Mouse (Mus musculus) embryonic facial prominence, embryonic 12.5 days (tissue): ENCODE results near the gene Ruvbl1. TPM values are rescaled to one million over a fixed set of nuclear protein-coding genes. Genes with fewer than 3 reads are reported as not detected.

Source experiments
- ATAC-seq: fragments of 200-750 bp; cut with Nextera tagmentation; 2 replicates; pipeline ENCODE4 v1.8.0; 2017; ENCODE audit not compliant: insufficient number of reproducible peaks, insufficient read depth, low FRiP score, low TSS enrichment
- H3K27ac ChIP-seq: fragments of 300-500 bp; sonication (generic); 2 replicates; pipeline ENCODE4 v1.5.1; 2016; ENCODE audit warnings: mild to moderate bottlenecking
- H3K27me3 ChIP-seq: fragments of 300-500 bp; sonication (generic); 2 replicates; pipeline ENCODE4 v1.6.1; 2016; ENCODE audit warnings: mild to moderate bottlenecking, moderate library complexity
- H3K36me3 ChIP-seq: fragments of 300-500 bp; sonication (generic); 2 replicates; pipeline ENCODE4 v1.6.1; 2016; ENCODE audit warnings: mild to moderate bottlenecking
- H3K4me1 ChIP-seq: fragments of 300-500 bp; sonication (generic); 2 replicates; pipeline ENCODE4 v1.6.1; 2016
- H3K4me2 ChIP-seq: fragments of 300-500 bp; sonication (generic); replicated peaks from 2 replicates; pipeline ENCODE4 v1.6.1; 2016; ENCODE audit warnings: mild to moderate bottlenecking, moderate library complexity
- H3K4me3 ChIP-seq: fragments of 300-500 bp; sonication (generic); 2 replicates; pipeline ENCODE4 v1.5.1; 2016; ENCODE audit warnings: mild to moderate bottlenecking
- H3K9ac ChIP-seq: fragments of 300-500 bp; sonication (generic); 2 replicates; pipeline ENCODE4 v1.6.1; 2016; ENCODE audit warnings: mild to moderate bottlenecking, moderate library complexity
- H3K9me3 ChIP-seq: fragments of 300-500 bp; sonication (generic); 2 replicates; pipeline ENCODE4 v1.6.1; 2016; ENCODE audit warnings: mild to moderate bottlenecking, moderate library complexity
- WGBS: fragments of 180-500 bp; shearing (Covaris S2); methylation state at CpG from one replicate; pipeline ENCODE4 v1.1.7; 2016; 5-methylcytosine and 5-hydroxymethylcytosine counted together
- polyA plus RNA-seq: library from polyadenylated mRNA; unstranded; fragments of >200 nt; fragmentation: Nextera tagmentation; extraction: Ambion mirVana; gene quantifications from 2 replicates; pipeline ENCODE4 v1.2.1, GENCODE M21; 2016

The Ruvbl1 gene
- polyA plus RNA-seq, 1 experiment from 2014 or later = 154 TPM

GRCm38 (mm10) chr6:88500405-88500767, 35.2 kb downstream of the Ruvbl1 start:
- peak overlapping the region; percentile 68; the same call in 1 of the 2 replicates for H3K9ac ChIP-seq
- H3K4me1 ChIP-seq = 0 out of 2 replicates have a peak, but pooled peaks cover 5% of the 10 kb centered on the region
- ATAC-seq = no peak
- H3K4me2 ChIP-seq = peak overlapping the region; percentile 97
- no peaks in the 10 kb centered on the region for H3K9me3 ChIP-seq
- H3K27ac ChIP-seq = no peak overlapping the region
- peak overlapping the region; percentile 57 for H3K4me3 ChIP-seq
- no peaks in the 10 kb centered on the region for H3K27me3 ChIP-seq
- 6% methylated on average over 3 of the region's 3 CpGs for WGBS
- peaks cover 54% of the 10 kb centered on the region for H3K36me3 ChIP-seq

GRCm38 (mm10) chr6:88502030-88502970, 37.1 kb downstream of the Ruvbl1 start:
- H3K4me1 ChIP-seq = 0 out of 2 replicates have a peak, but pooled peaks cover 5% of the 10 kb centered on the region

DNA sequence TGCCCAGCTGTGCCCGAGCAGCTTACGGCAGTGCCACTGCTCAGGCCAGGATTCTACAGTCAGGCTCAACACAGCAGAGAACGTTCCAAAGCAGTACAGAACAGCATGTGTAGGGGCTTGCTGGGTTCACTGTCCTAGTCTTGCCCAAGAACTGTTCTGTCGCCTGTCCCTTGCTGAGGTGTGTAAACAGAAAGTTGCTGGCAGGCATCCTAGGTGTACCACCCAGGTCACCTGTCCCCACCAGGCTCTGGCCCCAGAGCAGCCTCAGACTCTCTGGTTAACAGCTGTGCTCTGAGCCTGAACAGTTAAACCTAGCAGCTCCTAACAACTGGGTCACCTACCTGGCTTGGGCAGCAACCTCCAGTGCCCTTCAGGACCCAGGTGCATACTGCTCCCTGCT, 37.8 kb downstream of the Ruvbl1 start:
- Histone ChIP-seq H3K27ac (no peak overlapping the region), H3K4me1 (0 out of 2 replicates have a peak, but pooled peaks cover 5% of the 10 kb centered on the region), H3K4me3 (no peak overlapping the region), H3K36me3 (peaks cover 60% of the 10 kb centered on the region), H3K9ac (no peak overlapping the region), H3K4me2 (no peak overlapping the region), H3K27me3 (no peaks in the 10 kb centered on the region), H3K9me3 (no peaks in the 10 kb centered on the region)
- no peak for ATAC-seq
- WGBS = 90% methylated on average over 4 of the region's 4 CpGs

More at GRCm38 (mm10) chr6:88502030-88502970, 37.1 kb downstream of the Ruvbl1 start:
- no peak overlapping the region for H3K4me3 ChIP-seq
- H3K27ac ChIP-seq = no peak overlapping the region
- H3K4me2 ChIP-seq = no peak overlapping the region
- 75% methylated on average over 13 of the region's 13 CpGs for WGBS
- no peak for ATAC-seq
- peaks cover 59% of the 10 kb centered on the region for H3K36me3 ChIP-seq
- no peaks in the 10 kb centered on the region for H3K9me3 ChIP-seq
- no peak overlapping the region for H3K9ac ChIP-seq
- no peaks in the 10 kb centered on the region for H3K27me3 ChIP-seq

GRCm38 (mm10) chr6:88513984-88514383, 48.8 kb downstream of the Ruvbl1 start:
- no peak for ATAC-seq
- no peak overlapping the region for H3K4me2 ChIP-seq
- H3K36me3 ChIP-seq = peaks cover 69% of the 10 kb centered on the region
- no peak overlapping the region for H3K27ac ChIP-seq
- H3K9ac ChIP-seq = no peak overlapping the region
- H3K4me3 ChIP-seq = no peak overlapping the region
- H3K27me3 ChIP-seq = no peaks in the 10 kb centered on the region
- H3K4me1 ChIP-seq = peaks cover 9% of the 10 kb centered on the region
- 86% methylated on average over 8 of the region's 8 CpGs for WGBS
- H3K9me3 ChIP-seq = no peaks in the 10 kb centered on the region

GRCm38 (mm10) chr6:88514546-88514945, 49.3 kb downstream of the Ruvbl1 start:
- peaks cover 13% of the 10 kb centered on the region for H3K4me1 ChIP-seq
- no peak overlapping the region for H3K27ac ChIP-seq
- peaks cover 65% of the 10 kb centered on the region for H3K36me3 ChIP-seq
- H3K27me3 ChIP-seq = no peaks in the 10 kb centered on the region
- no peak for ATAC-seq
- H3K4me3 ChIP-seq = no peak overlapping the region
- no peaks in the 10 kb centered on the region for H3K9me3 ChIP-seq
- no peak overlapping the region for H3K9ac ChIP-seq
- no peak overlapping the region for H3K4me2 ChIP-seq
- WGBS = 94% methylated on average over 4 of the region's 4 CpGs

DNA sequence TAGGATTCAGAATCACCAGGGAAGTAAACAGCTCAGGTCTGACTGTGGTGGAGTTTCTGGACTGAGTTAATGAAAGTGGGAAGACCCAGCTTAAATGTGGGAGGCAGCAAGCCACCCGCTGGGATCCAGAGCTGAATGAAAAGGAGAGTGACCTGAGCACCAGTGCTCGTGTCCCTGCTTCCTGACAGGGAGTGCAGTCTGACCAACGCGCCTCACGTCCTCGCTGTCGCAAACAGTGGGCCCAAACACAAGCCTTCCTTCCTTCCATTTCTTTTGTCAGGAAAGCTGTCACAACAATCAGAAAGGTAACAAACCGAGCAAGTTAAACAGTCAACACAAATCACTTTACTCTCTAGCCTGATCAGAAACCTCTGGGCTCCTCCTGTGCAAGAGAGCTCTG, 50.8 kb downstream of the Ruvbl1 start:
- H3K36me3 ChIP-seq = peaks cover 50% of the 10 kb centered on the region

GRCm38 (mm10) chr6:88516667-88517066, 51.5 kb downstream of the Ruvbl1 start:
- 0 out of 2 replicates have a peak overlapping the region, but pooled peaks have one; percentile 16 for H3K4me3 ChIP-seq

More for the DNA sequence above, 50.8 kb downstream of the Ruvbl1 start:
- Histone ChIP-seq H3K27me3 (no peaks in the 10 kb centered on the region), H3K4me3 (no peak overlapping the region), H3K9me3 (no peaks in the 10 kb centered on the region), H3K4me2 (no peak overlapping the region), H3K27ac (no peak overlapping the region), H3K9ac (no peak overlapping the region), H3K4me1 (peaks cover 14% of the 10 kb centered on the region)
- no peak for ATAC-seq
- WGBS = 92% methylated on average over 8 of the region's 8 CpGs

DNA sequence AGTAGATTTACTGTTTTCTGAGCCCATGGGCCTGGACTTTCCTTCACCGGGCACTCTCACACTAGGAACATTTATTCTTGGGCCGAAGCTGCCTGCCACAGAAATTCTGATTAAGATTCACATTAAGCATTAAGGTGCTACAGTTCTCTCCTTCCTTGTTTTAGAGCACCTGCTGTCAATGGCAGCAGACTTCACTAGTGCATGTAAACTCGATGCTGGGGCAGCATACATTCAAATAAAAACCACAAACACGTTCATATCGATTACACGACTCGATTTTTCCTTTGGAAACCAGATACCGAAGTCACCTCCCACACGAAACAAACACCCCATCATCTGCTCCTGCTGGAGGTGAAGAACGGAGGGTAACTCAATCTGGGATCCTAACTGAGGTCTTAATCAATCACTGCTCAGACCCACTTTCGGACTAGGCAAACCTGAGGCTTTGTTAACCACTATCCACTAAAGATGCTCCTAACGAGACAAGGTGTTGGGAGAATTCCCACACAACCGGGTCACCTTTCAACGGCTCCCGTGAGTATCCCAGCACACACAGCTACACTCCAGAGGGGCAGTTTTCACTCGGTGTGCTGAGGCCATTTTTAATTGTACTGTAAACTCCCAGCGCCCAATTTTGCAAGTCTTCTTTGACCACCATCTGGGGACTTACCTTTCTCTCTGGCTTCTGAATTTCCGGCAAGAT, 52.6 kb downstream of the Ruvbl1 start:
- H3K9me3 ChIP-seq = no peaks in the 10 kb centered on the region
- peak overlapping the region; percentile 74 for H3K27ac ChIP-seq
- peak overlapping the region; percentile 93 for H3K4me3 ChIP-seq
- peak overlapping the region; percentile 61 for H3K4me2 ChIP-seq
- H3K36me3 ChIP-seq = peaks cover 32% of the 10 kb centered on the region
- no peak for ATAC-seq
- H3K4me1 ChIP-seq = peaks cover 14% of the 10 kb centered on the region
- no peaks in the 10 kb centered on the region for H3K27me3 ChIP-seq
- 11% methylated on average over 18 of the region's 18 CpGs for WGBS
- H3K9ac ChIP-seq = peak overlapping the region; percentile 90

More at GRCm38 (mm10) chr6:88516667-88517066, 51.5 kb downstream of the Ruvbl1 start:
- no peak overlapping the region for H3K27ac ChIP-seq
- H3K9me3 ChIP-seq = no peaks in the 10 kb centered on the region
- ATAC-seq = no peak
- peak overlapping the region; percentile 54 for H3K9ac ChIP-seq
- H3K4me1 ChIP-seq = peaks cover 14% of the 10 kb centered on the region
- peaks cover 43% of the 10 kb centered on the region for H3K36me3 ChIP-seq
- WGBS = 80% methylated on average over 5 of the region's 5 CpGs
- peak overlapping the region; percentile 61 for H3K4me2 ChIP-seq
- no peaks in the 10 kb centered on the region for H3K27me3 ChIP-seq

- Histone ChIP-seq H3K4me2 (peak within 1 kb of the TSS; percentile 81), H3K27ac (peak within 1 kb of the TSS; percentile 74), H3K27me3 (no peaks in the 10 kb centered on the region), H3K4me1 (peaks cover 14% of the 10 kb centered on the region), H3K9me3 (no peaks in the 10 kb centered on the region), H3K36me3 (peaks cover 26% of the 10 kb centered on the region), H3K9ac (peak within 1 kb of the TSS; percentile 90), H3K4me3 (peak within 1 kb of the TSS; percentile 93)
- peak; percentile 95 for ATAC-seq
- WGBS = under 1% methylated on average over 80 of the region's 80 CpGs
Measured at GRCm38 (mm10) chr6:88518404-88519263, 53.4 kb downstream of the Ruvbl1 start, which contains the start of gene Sec61a1. Gene Sec61a1 (minus strand): TSS chr6:88518905.

DNA sequence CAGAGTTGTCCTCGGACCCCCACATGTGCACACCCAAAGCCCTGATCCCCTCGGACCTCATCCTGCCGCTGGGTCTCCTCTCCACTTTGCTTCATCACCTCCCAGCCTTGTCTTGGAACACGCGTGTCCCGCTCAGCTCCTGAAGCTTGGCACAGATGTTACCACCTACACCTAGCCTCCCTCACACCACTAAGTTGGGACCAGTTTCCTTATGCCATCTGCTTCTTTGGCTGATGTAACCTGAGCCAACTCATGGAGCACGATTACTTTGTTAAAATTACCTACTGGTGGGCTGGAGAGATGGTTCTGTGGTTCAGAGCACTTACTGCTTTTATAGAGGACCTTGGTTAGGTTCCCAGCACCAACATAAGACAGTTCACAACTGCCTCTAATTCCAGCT, 56.6 kb downstream of the Ruvbl1 start:
- ATAC-seq = no peak
- Histone ChIP-seq H3K4me1 (peaks cover 11% of the 10 kb centered on the region), H3K27me3 (no peaks in the 10 kb centered on the region), H3K4me3 (no peak overlapping the region), H3K4me2 (no peak overlapping the region), H3K9me3 (no peaks in the 10 kb centered on the region), H3K9ac (no peak overlapping the region), H3K36me3 (no peaks in the 10 kb centered on the region), H3K27ac (no peak overlapping the region)
- WGBS = 83% methylated on average over 7 of the region's 7 CpGs

DNA sequence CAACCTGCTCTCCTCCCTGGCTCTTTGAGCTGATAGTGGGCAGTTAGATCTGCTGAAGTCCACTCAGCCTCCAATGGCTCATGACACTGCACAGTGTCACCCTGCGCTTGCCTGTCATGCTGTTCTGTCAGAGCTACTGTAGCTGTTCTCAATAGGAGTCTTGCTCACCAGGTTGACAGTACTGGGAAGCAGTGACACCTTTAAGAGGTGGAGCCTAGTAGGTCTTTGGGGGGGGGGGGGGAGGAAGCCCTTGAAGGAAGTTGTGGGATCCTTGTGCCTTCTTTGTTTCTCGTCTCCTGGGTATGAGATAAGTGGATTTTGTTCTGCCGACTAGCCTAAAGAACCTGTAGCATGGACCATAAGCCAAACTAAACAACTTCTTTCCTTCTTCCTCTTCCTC, 57.4 kb downstream of the Ruvbl1 start:
- no peak for ATAC-seq
- H3K9ac ChIP-seq = no peak overlapping the region
- no peaks in the 10 kb centered on the region for H3K27me3 ChIP-seq
- H3K4me2 ChIP-seq = no peak overlapping the region
- H3K4me1 ChIP-seq = peaks cover 5% of the 10 kb centered on the region; the same call in 1 of the 2 replicates
- 62% methylated on average over 3 of the region's 3 CpGs for WGBS
- H3K27ac ChIP-seq = no peak overlapping the region
- no peak overlapping the region for H3K4me3 ChIP-seq
- H3K9me3 ChIP-seq = no peaks in the 10 kb centered on the region
- H3K36me3 ChIP-seq = no peaks in the 10 kb centered on the region
